20 mouse cellular contexts compared by ENCODE assay signal in the genomic region with DNA sequence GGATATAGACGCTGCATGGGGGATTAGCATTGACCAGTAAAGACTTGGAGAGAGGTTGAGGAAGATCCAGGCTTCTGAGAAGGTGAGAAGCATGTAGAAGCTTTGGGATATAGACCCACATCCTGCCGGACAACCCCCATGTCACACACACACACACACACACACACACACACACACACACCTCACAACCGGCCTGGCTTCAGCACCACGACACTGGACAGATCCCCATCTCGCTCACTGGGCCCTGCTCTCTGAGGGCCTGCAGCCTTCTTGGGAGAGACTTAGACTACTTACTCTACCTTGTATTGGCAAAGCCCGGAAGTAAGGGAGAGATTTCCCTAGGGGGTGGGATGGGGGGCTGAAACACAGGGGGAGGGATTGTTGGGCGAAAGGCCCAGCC. TPM values are rescaled to one million over a fixed set of nuclear protein-coding genes. Genes with fewer than 3 reads are reported as not detected.
DNase-seq lines count a peak whose midpoint lies in the region; ATAC-seq and TF ChIP-seq lines count a peak whose summit lies in the region.
"Had no signal": no experiment of that assay in that cellular context is flagged by ENCODE, and none has a peak within 500 bp of the region (broad histone marks: within the 10 kb centered on the region; RNA-seq: fewer than 3 reads in every experiment).

No protein-coding gene starts in this region.

- H3K4me2 ChIP-seq in lung, embryonic 14.5 days: no peak overlapping the region
- H3K4me2 ChIP-seq in neural tube, embryonic 12.5 days (replicated peaks): no peak overlapping the region
- H3K4me2 ChIP-seq: forebrain, embryonic 12.5 days; heart, embryonic 15.5 days; limb, embryonic 13.5 days; liver, embryonic 13.5 days; midbrain, embryonic 12.5 days had no signal

- DNase-seq in adrenal gland, postnatal 14 days: peak; percentile 15
- DNase-seq in adrenal gland, postnatal 4 days (ENCODE audit: low spot score in 2 of 2): no peak
- peak; percentile 26 for DNase-seq in lung, embryonic 14.5 days
- DNase-seq in lung, adult 2 months: no peak
- peak; percentile 52 for DNase-seq in embryonic facial prominence, embryonic 10.5 days (ENCODE audit: low spot score)
- DNase-seq in frontal cortex, postnatal 14 days (ENCODE audit: low spot score in 2 of 2): no peak
- DNase-seq: cerebellum, postnatal 10 days; gastrocnemius, postnatal 14 days; heart, adult 2 months; kidney, adult 9 months; liver, embryonic 13.5 days; right cerebral cortex, postnatal 4 days; thymus, postnatal 14 days had no signal

- no peaks in the 10 kb centered on the region for H3K27me3 ChIP-seq in lung, embryonic 14.5 days (ENCODE audit: insufficient read depth, low read length)
- H3K27me3 ChIP-seq in embryonic facial prominence, embryonic 10.5 days (replicated peaks; ENCODE audit: low read depth, poor library complexity, severe bottlenecking): no peaks in the 10 kb centered on the region
- H3K27me3 ChIP-seq in neural tube, embryonic 12.5 days (replicated peaks): no peaks in the 10 kb centered on the region
- H3K27me3 ChIP-seq: heart, embryonic 15.5 days; limb, embryonic 13.5 days; liver, embryonic 13.5 days had no signal

- H3K36me3 ChIP-seq in lung, embryonic 14.5 days (ENCODE audit: insufficient read depth): no peaks in the 10 kb centered on the region
- no peaks in the 10 kb centered on the region for H3K36me3 ChIP-seq in embryonic facial prominence, embryonic 10.5 days (replicated peaks)
- H3K36me3 ChIP-seq in neural tube, embryonic 12.5 days: no peaks in the 10 kb centered on the region
- H3K36me3 ChIP-seq: forebrain, embryonic 12.5 days; G1E; heart, embryonic 15.5 days; limb, embryonic 13.5 days; liver, embryonic 13.5 days; midbrain, embryonic 12.5 days had no signal

- WGBS in lung, embryonic 14.5 days: 35% methylated on average over 7 of the region's 7 CpGs
- WGBS in lung, adult 2 months: 36% methylated on average over 7 of the region's 7 CpGs
- 40% methylated on average over 7 of the region's 7 CpGs for WGBS in embryonic facial prominence, embryonic 10.5 days
- 37% methylated on average over 7 of the region's 7 CpGs for WGBS in neural tube, embryonic 12.5 days

- ATAC-seq in lung, embryonic 14.5 days (ENCODE audit: insufficient read depth): no peak
- no peak for ATAC-seq in neural tube, embryonic 12.5 days (ENCODE audit: low FRiP score, low read depth)

- no peak overlapping the region for H3K4me3 ChIP-seq in lung, embryonic 14.5 days (ENCODE audit: low read depth, low read length)
- no peak overlapping the region for H3K4me3 ChIP-seq in lung, adult 2 months (replicated peaks; ENCODE audit: extremely low read depth, low read depth, low read length)
- no peak overlapping the region for H3K4me3 ChIP-seq in embryonic facial prominence, embryonic 10.5 days
- H3K4me3 ChIP-seq in neural tube, embryonic 12.5 days: no peak overlapping the region
- H3K4me3 ChIP-seq: forebrain, embryonic 12.5 days; heart, adult 2 months; heart, embryonic 15.5 days; limb, embryonic 13.5 days; liver, embryonic 13.5 days; midbrain, embryonic 12.5 days had no signal

- TF ChIP-seq CTCF in lung, embryonic 14.5 days (IDR thresholded peaks at IDR 0.05; ENCODE audit: low read depth): no peak
- TF ChIP-seq CTCF in lung, adult 2 months (IDR thresholded peaks at IDR 0.05; ENCODE audit: insufficient read depth, low read length): no peak

- H3K27ac ChIP-seq in lung, embryonic 14.5 days (ENCODE audit: low read depth): no peak overlapping the region
- no peak overlapping the region for H3K27ac ChIP-seq in embryonic facial prominence, embryonic 10.5 days (replicated peaks)
- H3K27ac ChIP-seq in neural tube, embryonic 12.5 days: no peak overlapping the region
- H3K27ac ChIP-seq: forebrain, embryonic 12.5 days; heart, adult 2 months; heart, embryonic 15.5 days; limb, embryonic 13.5 days; liver, embryonic 13.5 days; macrophage; midbrain, embryonic 12.5 days had no signal

- no peak overlapping the region for H3K9ac ChIP-seq in lung, embryonic 14.5 days
- 0 out of 2 replicates have a peak overlapping the region, but pooled peaks have one; percentile 13 for H3K9ac ChIP-seq in neural tube, embryonic 12.5 days
- H3K9ac ChIP-seq: forebrain, embryonic 12.5 days; heart, embryonic 15.5 days; limb, embryonic 13.5 days; liver, embryonic 13.5 days; midbrain, embryonic 12.5 days had no signal

- no peak for TF ChIP-seq POLR2A in lung, adult 2 months (IDR thresholded peaks at IDR 0.05; ENCODE audit: borderline replicate concordance, extremely low read depth, low read depth, low read length)

- H3K4me1 ChIP-seq in lung, embryonic 14.5 days (ENCODE audit: insufficient read depth): no peaks in the 10 kb centered on the region
- no peaks in the 10 kb centered on the region for H3K4me1 ChIP-seq in lung, adult 2 months (ENCODE audit: control insufficient read depth, insufficient read depth, low read length)
- H3K4me1 ChIP-seq in embryonic facial prominence, embryonic 10.5 days: no peaks in the 10 kb centered on the region
- H3K4me1 ChIP-seq in neural tube, embryonic 12.5 days: no peaks in the 10 kb centered on the region
- H3K4me1 ChIP-seq: forebrain, embryonic 12.5 days; heart, embryonic 15.5 days; limb, embryonic 13.5 days; liver, embryonic 13.5 days; midbrain, embryonic 12.5 days had no signal

- no peaks in the 10 kb centered on the region for H3K9me3 ChIP-seq in lung, embryonic 14.5 days (ENCODE audit: low read depth, low read length)
- H3K9me3 ChIP-seq in embryonic facial prominence, embryonic 10.5 days: no peaks in the 10 kb centered on the region; the same call in 1 of the 2 replicates
- H3K9me3 ChIP-seq in neural tube, embryonic 12.5 days: peaks cover 2% of the 10 kb centered on the region; the same call in 1 of the 2 replicates
- H3K9me3 ChIP-seq: forebrain, embryonic 12.5 days; heart, embryonic 15.5 days; midbrain, embryonic 12.5 days had no signal

RNA-seq across cellular contexts. Expression of gene A430005L14Rik, which starts 51.5 kb away (rescaled TPM):
- 19.4 and 19.5 TPM in 2 replicates for total RNA-seq in adrenal gland, postnatal 14 days (2021)
- 10 to 100 TPM; 25.1 to 26.9 TPM for total RNA-seq in adrenal gland, postnatal 4 days (2021)
- polyA plus RNA-seq in lung, embryonic 14.5 days (2014; fragmentation: Nextera tagmentation; extraction: Ambion mirVana): 86.9 and 91.4 TPM in 2 replicates
- polyA plus RNA-seq in lung, adult 2 months (2012; rRNA removed): 25.2 and 29.3 TPM in 2 replicates
- polyA plus RNA-seq in embryonic facial prominence, embryonic 10.5 days (2016; fragmentation: Nextera tagmentation; extraction: Ambion mirVana): 114 and 118 TPM in 2 replicates
- polyA plus RNA-seq in neural tube, embryonic 12.5 days (2016; fragmentation: Nextera tagmentation; extraction: Ambion mirVana): 70.5 and 76.2 TPM in 2 replicates

Comparison
In these comparisons a context has a peak if more than half of its experiments do, and no peak if none do; other contexts are left out.
1. DNase-seq: peak in adrenal gland, postnatal 14 days (single experiment), lung, embryonic 14.5 days (single experiment) and embryonic facial prominence, embryonic 10.5 days (single experiment); none in adrenal gland, postnatal 4 days (0 of 2), lung, adult 2 months (single experiment) and frontal cortex, postnatal 14 days (0 of 2).